Mouse (Mus musculus) liver, embryonic 11.5 days (tissue): ENCODE measurements around the gene Tmc5. TPM values are rescaled to one million over a fixed set of nuclear protein-coding genes. Genes with fewer than 3 reads are reported as not detected.
A peak's percentile ranks its signal among the peaks of the same experiment; 100 is the strongest.

Experiments used
- ATAC-seq: fragments of 200-750 bp; cut with Nextera tagmentation; replicated peaks from 2 replicates; pipeline ENCODE4 v1.8.0; 2017; ENCODE audit warnings: moderate number of reproducible peaks, mild to moderate bottlenecking, moderate TSS enrichment, moderate library complexity; ENCODE audit not compliant: low FRiP score
- DNase-seq: peaks from one replicate; pipeline ENCODE4 v3.0.0-alpha.2; 2017; ENCODE audit warnings: low spot score
- H3K27ac ChIP-seq: fragments of 300-500 bp; sonication (generic); 2 replicates; pipeline ENCODE4 v1.5.1; 2014; ENCODE audit warnings: mild to moderate bottlenecking, low read depth, low read length, control low read depth
- H3K27me3 ChIP-seq: fragments of 300-500 bp; sonication (generic); replicated peaks from 2 replicates; pipeline ENCODE4 v1.6.1; 2014; ENCODE audit warnings: low read length, mixed read lengths; ENCODE audit not compliant: control insufficient read depth, insufficient read depth
- H3K36me3 ChIP-seq: fragments of 300-500 bp; sonication (generic); 2 replicates; pipeline ENCODE4 v1.6.1; 2014; ENCODE audit warnings: mild to moderate bottlenecking, low read length, moderate library complexity, mixed read lengths; ENCODE audit not compliant: control insufficient read depth, insufficient read depth
- H3K4me1 ChIP-seq: fragments of 300-500 bp; sonication (generic); replicated peaks from 2 replicates; pipeline ENCODE4 v1.6.1; 2014; ENCODE audit warnings: low read length, mixed read lengths; ENCODE audit not compliant: control insufficient read depth, insufficient read depth
- H3K4me2 ChIP-seq: fragments of 300-500 bp; sonication (generic); 2 replicates; pipeline ENCODE4 v1.6.1; 2014; ENCODE audit warnings: mild to moderate bottlenecking, control low read depth, moderate library complexity
- H3K4me3 ChIP-seq: fragments of 300-500 bp; sonication (generic); 2 replicates; pipeline ENCODE4 v1.5.1; 2014; ENCODE audit warnings: low read depth, low read length, control low read depth
- H3K9ac ChIP-seq: fragments of 300-500 bp; sonication (generic); 2 replicates; pipeline ENCODE4 v1.6.1; 2014; ENCODE audit warnings: low read depth, low read length, control low read depth
- H3K9me3 ChIP-seq: fragments of 300-500 bp; sonication (generic); 2 replicates; pipeline ENCODE4 v1.6.1; 2016; ENCODE audit warnings: low read length, inconsistent platforms, mixed read lengths; ENCODE audit not compliant: control insufficient read depth
- WGBS: fragments of 180-500 bp; shearing (Covaris S2); extraction: QIAGEN DNeasy Blood & Tissue Kit; methylation state at CpG from one replicate; pipeline ENCODE4 v1.1.7; 2014; 5-methylcytosine and 5-hydroxymethylcytosine counted together
- polyA plus RNA-seq: library from polyadenylated mRNA; unstranded; fragments of >200 nt; fragmentation: Nextera tagmentation; extraction: Ambion mirVana; gene quantifications from 2 replicates; pipeline ENCODE4 v1.2.1, GENCODE M21; 2014

Tmc5 gene
- polyA plus RNA-seq, 1 experiment from 2014 or later = not detected

DNA sequence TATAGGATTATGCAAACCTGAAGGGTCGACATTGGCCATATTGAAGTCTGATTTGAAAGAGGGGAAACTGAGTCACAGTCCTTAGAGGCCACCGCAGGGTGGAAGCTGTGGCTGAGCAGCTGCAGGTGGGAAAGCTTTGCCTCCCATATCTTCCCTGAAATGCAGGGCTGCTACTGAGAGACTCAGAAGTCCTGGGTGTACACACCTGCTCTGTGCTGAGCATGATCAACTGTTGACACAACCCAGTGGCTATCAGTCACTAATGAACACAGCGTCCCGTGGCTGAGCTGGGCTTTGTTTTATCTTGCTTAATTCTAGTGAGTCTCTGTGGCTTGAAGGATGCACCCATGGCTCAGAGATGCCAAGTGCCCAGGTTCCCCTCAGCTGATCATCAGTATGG is 53.0 kb downstream of the Tmc5 start:
- no peak for DNase-seq
- Histone ChIP-seq H3K27ac (no peak overlapping the region), H3K4me2 (no peak overlapping the region), H3K4me1 (no peaks in the 10 kb centered on the region), H3K9ac (no peak overlapping the region), H3K9me3 (no peaks in the 10 kb centered on the region), H3K27me3 (no peaks in the 10 kb centered on the region), H3K4me3 (no peak overlapping the region), H3K36me3 (no peaks in the 10 kb centered on the region)
- ATAC-seq = no peak
- 76% methylated on average over 4 of the region's 4 CpGs for WGBS

DNA sequence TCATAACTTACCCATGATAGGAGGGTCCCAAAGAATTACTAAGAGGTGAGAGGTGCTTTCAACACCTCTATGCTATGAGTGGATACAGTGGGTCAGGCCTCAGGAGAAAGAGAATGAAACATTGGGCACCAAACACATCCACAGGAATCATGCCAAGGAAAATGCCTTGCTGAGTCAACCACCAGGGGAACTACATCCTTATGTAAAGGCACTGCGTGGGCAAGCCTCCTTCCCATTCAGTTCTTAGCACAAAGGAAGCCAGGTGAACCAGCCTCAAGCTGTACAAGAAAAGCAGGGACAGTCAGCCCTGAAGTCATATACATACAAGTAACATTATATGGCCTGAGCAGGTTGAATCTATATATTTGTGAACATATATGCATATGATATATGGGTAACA is 53.8 kb downstream of the Tmc5 start:
- no peaks in the 10 kb centered on the region for H3K9me3 ChIP-seq
- H3K27me3 ChIP-seq = no peaks in the 10 kb centered on the region
- no peaks in the 10 kb centered on the region for H3K36me3 ChIP-seq
- no peak overlapping the region for H3K4me2 ChIP-seq
- no peak overlapping the region for H3K9ac ChIP-seq
- ATAC-seq (no peak), DNase-seq (no peak)
- 78% methylated on average over 1 of the region's 1 CpGs for WGBS
- H3K4me1 ChIP-seq = no peaks in the 10 kb centered on the region
- no peak overlapping the region for H3K4me3 ChIP-seq
- H3K27ac ChIP-seq = no peak overlapping the region

DNA sequence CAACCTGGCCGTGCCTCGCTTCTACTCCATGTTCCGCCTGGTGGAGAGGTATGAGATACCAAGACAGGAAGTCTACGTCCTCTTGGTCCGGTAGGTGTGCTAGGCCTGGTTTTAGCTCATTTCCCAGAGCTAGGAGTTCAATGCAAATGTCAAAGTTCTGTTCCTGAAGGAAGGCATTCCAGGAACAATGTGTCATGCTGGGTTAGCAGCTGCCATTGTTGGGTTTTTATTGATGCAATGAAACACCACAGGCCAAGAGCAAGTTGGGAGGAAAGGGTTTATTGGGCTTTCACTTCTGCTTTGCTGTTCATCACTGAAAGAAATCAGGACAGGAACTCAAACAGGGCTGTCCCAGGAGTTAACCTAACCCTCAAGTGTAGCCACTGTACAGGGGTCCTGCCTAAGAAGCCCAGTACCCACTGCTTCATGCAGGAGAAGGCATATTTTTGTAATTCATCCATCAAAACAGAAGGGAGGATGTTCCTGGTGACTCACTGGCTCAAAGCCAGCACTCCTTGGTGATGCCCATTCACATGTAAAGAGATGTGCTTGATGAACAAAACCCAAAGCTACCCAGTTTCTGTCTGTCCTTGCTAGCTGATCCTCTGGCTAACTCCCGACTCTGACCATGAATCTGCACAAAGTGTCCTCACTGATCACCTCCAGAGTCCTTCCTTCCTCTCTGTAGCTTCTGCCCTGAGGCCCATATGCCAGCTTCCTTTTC is 55.6 kb downstream of the Tmc5 start:
- Histone ChIP-seq H3K27ac (no peak overlapping the region), H3K9me3 (no peaks in the 10 kb centered on the region), H3K4me1 (no peaks in the 10 kb centered on the region), H3K4me3 (no peak overlapping the region), H3K4me2 (no peak overlapping the region), H3K9ac (no peak overlapping the region), H3K27me3 (no peaks in the 10 kb centered on the region), H3K36me3 (no peaks in the 10 kb centered on the region)
- ATAC-seq = no peak
- 74% methylated on average over 6 of the region's 6 CpGs for WGBS
- no peak for DNase-seq

DNA sequence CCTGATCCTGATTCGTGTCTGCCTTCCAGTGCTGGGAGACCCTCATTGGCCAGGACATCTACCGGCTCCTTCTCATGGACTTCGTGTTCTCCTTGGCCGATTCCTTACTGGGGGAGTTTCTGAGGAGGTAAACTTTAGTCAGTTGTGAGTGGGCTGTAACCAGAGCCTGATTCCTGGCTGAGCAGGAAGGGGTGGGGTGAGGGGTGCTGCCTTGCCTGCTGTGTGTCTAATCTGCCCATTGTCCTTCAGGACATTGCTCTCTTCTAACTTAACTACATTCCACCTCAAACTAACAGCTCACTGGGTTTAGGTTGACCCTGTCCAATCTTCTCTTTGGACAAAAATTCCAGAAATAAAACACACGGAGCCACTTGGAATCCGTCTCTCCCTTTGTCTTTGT is 59.6 kb downstream of the Tmc5 start:
- ATAC-seq = no peak

DNA sequence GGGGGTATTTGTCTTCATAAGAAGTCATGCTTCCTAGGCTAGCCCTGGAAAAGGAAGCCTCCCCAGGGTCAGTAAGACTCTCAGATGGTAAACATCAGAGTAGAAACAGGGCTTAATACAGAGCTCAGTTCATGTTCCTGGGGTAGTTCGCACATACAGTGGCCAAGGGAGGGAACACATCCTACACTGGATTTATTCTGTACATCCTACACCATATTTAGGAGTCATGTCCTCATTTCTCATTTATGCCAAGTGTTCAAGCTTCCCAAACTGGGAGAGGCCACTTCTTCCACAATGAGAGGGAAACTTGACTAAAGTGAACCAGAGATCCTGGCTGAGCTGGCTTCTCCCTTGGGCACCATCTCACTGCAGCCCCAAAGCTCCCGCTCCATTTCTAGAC is 70.7 kb downstream of the Tmc5 start:
- ATAC-seq (no peak), DNase-seq (no peak)
- Histone ChIP-seq H3K4me2 (no peak overlapping the region), H3K9ac (no peak overlapping the region), H3K36me3 (no peaks in the 10 kb centered on the region), H3K4me3 (no peak overlapping the region), H3K27ac (no peak overlapping the region), H3K27me3 (no peaks in the 10 kb centered on the region), H3K9me3 (no peaks in the 10 kb centered on the region), H3K4me1 (no peaks in the 10 kb centered on the region)
- 85% methylated on average over 2 of the region's 2 CpGs for WGBS

More for the DNA sequence above, 59.6 kb downstream of the Tmc5 start:
- H3K27ac ChIP-seq = no peak overlapping the region
- no peaks in the 10 kb centered on the region for H3K27me3 ChIP-seq
- H3K4me3 ChIP-seq = no peak overlapping the region
- no peak overlapping the region for H3K4me2 ChIP-seq
- H3K9me3 ChIP-seq = no peaks in the 10 kb centered on the region
- H3K9ac ChIP-seq = no peak overlapping the region
- H3K36me3 ChIP-seq = no peaks in the 10 kb centered on the region
- DNase-seq = no peak
- H3K4me1 ChIP-seq = no peaks in the 10 kb centered on the region
- WGBS = 49% methylated on average over 6 of the region's 6 CpGs

DNA sequence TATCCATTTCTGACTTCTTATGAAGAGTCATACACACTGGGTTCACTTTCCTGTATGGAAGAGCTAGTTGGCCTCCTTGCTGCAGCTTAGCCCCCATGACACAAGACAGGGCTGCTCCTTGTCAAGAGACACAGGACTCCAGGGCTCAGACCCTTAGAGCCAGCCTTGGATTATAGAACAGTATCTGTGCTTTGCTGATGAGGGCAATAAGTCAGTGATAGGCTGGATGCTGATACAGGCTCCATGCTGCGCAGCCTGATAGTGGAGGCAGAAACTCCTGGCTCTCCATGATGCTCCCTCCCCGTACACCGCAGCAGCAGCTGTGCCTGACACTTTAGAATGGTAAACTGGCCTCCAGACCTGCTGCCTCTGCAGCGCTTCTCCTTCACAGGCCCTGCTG is 73.0 kb downstream of the Tmc5 start:
- no peak for DNase-seq
- no peaks in the 10 kb centered on the region for H3K9me3 ChIP-seq
- no peak overlapping the region for H3K4me2 ChIP-seq
- no peaks in the 10 kb centered on the region for H3K36me3 ChIP-seq
- no peaks in the 10 kb centered on the region for H3K4me1 ChIP-seq
- WGBS = 61% methylated on average over 4 of the region's 4 CpGs
- H3K27ac ChIP-seq = no peak overlapping the region
- no peak overlapping the region for H3K4me3 ChIP-seq
- ATAC-seq = peak; percentile 73
- no peaks in the 10 kb centered on the region for H3K27me3 ChIP-seq
- no peak overlapping the region for H3K9ac ChIP-seq

DNA sequence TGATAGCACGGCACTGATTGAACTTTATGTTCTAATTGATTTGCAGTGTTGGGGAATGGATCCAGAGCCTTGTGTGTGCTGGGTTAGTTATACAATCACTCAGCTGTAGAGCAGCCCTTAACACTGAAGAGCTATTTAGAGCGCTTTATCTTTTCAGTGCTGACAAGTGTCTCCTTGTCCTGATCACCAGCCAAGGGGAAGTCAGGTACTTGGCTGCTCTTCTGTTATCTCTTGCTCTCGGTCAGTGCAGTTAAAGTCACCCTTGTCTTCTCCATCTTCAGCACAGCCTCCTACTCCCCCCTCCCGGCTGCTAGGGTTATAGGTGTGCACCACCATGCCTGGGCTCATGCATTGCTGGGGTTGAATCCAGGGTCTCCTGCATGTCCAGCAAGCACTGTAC is 79.7 kb downstream of the Tmc5 start:
- Histone ChIP-seq H3K9ac (no peak overlapping the region; the same call in 1 of the 2 replicates), H3K27ac (no peak overlapping the region), H3K4me2 (no peak overlapping the region), H3K36me3 (no peaks in the 10 kb centered on the region), H3K4me1 (no peaks in the 10 kb centered on the region), H3K9me3 (no peaks in the 10 kb centered on the region), H3K4me3 (no peak overlapping the region), H3K27me3 (no peaks in the 10 kb centered on the region)
- DNase-seq (no peak), ATAC-seq (no peak)
- 62% methylated on average over 4 of the region's 4 CpGs for WGBS

DNA sequence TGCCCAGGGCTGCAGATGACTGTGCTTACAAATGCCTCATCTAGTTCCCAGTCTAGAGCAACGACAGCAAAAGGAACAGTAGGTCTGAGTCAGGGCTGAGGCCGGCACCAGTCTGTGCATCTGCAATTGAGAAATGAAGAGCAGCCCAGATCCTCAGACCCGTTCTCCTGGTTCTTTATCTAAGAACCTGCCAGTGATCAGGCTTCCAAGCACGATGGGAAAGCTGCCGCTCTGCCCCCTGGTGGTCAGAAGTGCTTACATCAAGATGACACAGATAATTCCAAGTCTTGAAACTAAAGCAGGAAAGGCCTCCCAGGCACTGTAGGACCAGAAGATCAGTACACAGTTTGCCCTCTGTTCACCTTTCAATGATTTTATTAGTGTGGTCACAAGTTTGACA is 91.1 kb downstream of the Tmc5 start:
- DNase-seq (peak; percentile 50), ATAC-seq (0 out of 2 replicates have a peak, but pooled peaks have one; percentile 19)
- no peak overlapping the region for H3K4me3 ChIP-seq
- 31% methylated on average over 5 of the region's 5 CpGs for WGBS
- H3K36me3 ChIP-seq = peaks cover 20% of the 10 kb centered on the region; the same call in 1 of the 2 replicates
- no peaks in the 10 kb centered on the region for H3K4me1 ChIP-seq
- no peak overlapping the region for H3K9ac ChIP-seq
- no peaks in the 10 kb centered on the region for H3K27me3 ChIP-seq
- H3K9me3 ChIP-seq = no peaks in the 10 kb centered on the region
- H3K4me2 ChIP-seq = no peak overlapping the region
- no peak overlapping the region for H3K27ac ChIP-seq

DNA sequence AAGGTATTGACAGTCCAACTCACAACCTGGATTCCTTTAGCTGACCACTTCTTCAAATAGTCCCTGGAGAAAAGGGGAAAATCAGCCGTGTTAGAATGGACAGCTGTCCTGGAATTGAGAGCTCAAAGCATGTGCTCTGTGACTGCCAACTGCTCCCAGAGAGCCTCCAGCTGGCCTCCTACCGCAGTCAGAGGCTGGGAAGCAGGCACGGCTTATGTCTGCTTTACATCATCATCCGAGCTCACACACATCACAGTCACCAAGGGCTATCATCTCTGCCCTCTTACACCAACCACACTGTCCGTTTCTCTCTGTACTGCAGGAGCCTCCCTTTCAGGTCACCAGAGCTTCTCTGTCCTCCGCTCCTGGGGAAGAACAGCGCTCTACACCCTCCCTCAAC is 92.0 kb downstream of the Tmc5 start:
- H3K27ac ChIP-seq = no peak overlapping the region
- DNase-seq (no peak), ATAC-seq (no peak)
- peaks cover 24% of the 10 kb centered on the region for H3K36me3 ChIP-seq
- no peak overlapping the region for H3K4me2 ChIP-seq
- no peak overlapping the region for H3K9ac ChIP-seq
- H3K9me3 ChIP-seq = no peaks in the 10 kb centered on the region
- H3K27me3 ChIP-seq = no peaks in the 10 kb centered on the region
- 85% methylated on average over 7 of the region's 7 CpGs for WGBS
- H3K4me3 ChIP-seq = no peak overlapping the region
- H3K4me1 ChIP-seq = no peaks in the 10 kb centered on the region
